Mouse (Mus musculus): ENCODE results near the gene Zfp420.
A peak's percentile ranks its signal among the peaks of the same experiment; 100 is the strongest.
"Not testable (repeated sequence)": the region's sequence is repeated elsewhere in the genome, so short reads cannot be mapped to it uniquely, and the experiment has no call there.

Gene Zfp420

GRCm38 (mm10) chr7:29859532-29860517 is at the start of gene Zfp420:
Gene Zfp420, plus strand, starts transcription at chr7:29859979.
- peak; percentile 90 for DNase-seq

GRCm38 (mm10) chr7:29812244-29812643 is 47.5 kb upstream of the Zfp420 start:
- DNase-seq: no peak

- no peak for DNase-seq
Measured at GRCm38 (mm10) chr7:29814381-29814780, 45.4 kb upstream of the Zfp420 start.

GRCm38 (mm10) chr7:29815061-29815784 is 44.6 kb upstream of the Zfp420 start:
- DNase-seq: peak; percentile 12

- DNase-seq: peak; percentile 86
Measured at GRCm38 (mm10) chr7:29815910-29816429, 43.8 kb upstream of the Zfp420 start, which contains the start of gene Zfp790. Gene Zfp790, plus strand, starts transcription at chr7:29816114.

GRCm38 (mm10) chr7:29818619-29819254 is 41.0 kb upstream of the Zfp420 start:
- peak; percentile 84 for DNase-seq

- no peak for DNase-seq
Measured at GRCm38 (mm10) chr7:29828001-29828400, 31.8 kb upstream of the Zfp420 start.

- DNase-seq: no peak
Measured at GRCm38 (mm10) chr7:29829804-29830203, 30.0 kb upstream of the Zfp420 start.

GRCm38 (mm10) chr7:29836816-29837215 is 23.0 kb upstream of the Zfp420 start:
- no peak for DNase-seq

GRCm38 (mm10) chr7:29839256-29839655 is 20.5 kb upstream of the Zfp420 start:
- DNase-seq: no peak

- no peak for DNase-seq
Measured at GRCm38 (mm10) chr7:29842105-29842504, 17.7 kb upstream of the Zfp420 start.

- no peak for DNase-seq
Measured at GRCm38 (mm10) chr7:29844616-29845015, 15.2 kb upstream of the Zfp420 start.

- no peak for DNase-seq
Measured at GRCm38 (mm10) chr7:29852831-29853218, 7.0 kb upstream of the Zfp420 start.

GRCm38 (mm10) chr7:29853219-29853842 is 6.4 kb upstream of the Zfp420 start, which contains the start of gene Zfp940:
Gene Zfp940, minus strand, starts transcription at chr7:29853669.
- peak; percentile 91 for DNase-seq

- no peak for DNase-seq
Measured at GRCm38 (mm10) chr7:29861660-29862059, 1.9 kb downstream of the Zfp420 start.

- no peak for DNase-seq
Measured at GRCm38 (mm10) chr7:29874256-29874655, 14.5 kb downstream of the Zfp420 start.

GRCm38 (mm10) chr7:29877561-29877960 is 17.8 kb downstream of the Zfp420 start:
- not testable (repeated sequence) for DNase-seq

GRCm38 (mm10) chr7:29880056-29880455 is 20.3 kb downstream of the Zfp420 start:
- no peak for DNase-seq

- no peak for DNase-seq
Measured at GRCm38 (mm10) chr7:29880916-29881315, 21.1 kb downstream of the Zfp420 start.

- no peak for DNase-seq
Measured at GRCm38 (mm10) chr7:29890501-29890900, 30.7 kb downstream of the Zfp420 start.

- DNase-seq: no peak
Measured at GRCm38 (mm10) chr7:29892756-29893155, 33.0 kb downstream of the Zfp420 start.

GRCm38 (mm10) chr7:29898351-29898750 is 38.6 kb downstream of the Zfp420 start:
- DNase-seq: no peak

All from thymus, postnatal 14 days (tissue).